Mouse (Mus musculus) MEL (cell line): Measurements from ENCODE around the gene Tbc1d2.
"Not testable (repeated sequence)": the region's sequence is repeated elsewhere in the genome, so short reads cannot be mapped to it uniquely, and the experiment has no call there.

Source experiments
- BHLHE40 ChIP-seq: IDR thresholded peaks from 2 replicates; pipeline ENCODE4 v1.6.1; 2012; ENCODE audit warnings: low read depth, mild to moderate bottlenecking, inconsistent platforms, low read length, improper control_type of control experiment, borderline replicate concordance
- CTCF ChIP-seq, 3 experiments: IDR thresholded peaks in 2 of 3; conservative IDR thresholded peaks in 1 of 3; 2 replicates each; pipeline ENCODE4 v1.5.1; 2011 to 2012; ENCODE audit warnings: low read length in 3 of 3, low read depth in 2 of 3, mild to moderate bottlenecking in 2 of 3, improper control_type of control experiment in 1 of 3, inconsistent platforms in 1 of 3, mixed read lengths in 1 of 3, moderate library complexity in 1 of 3; ENCODE audit not compliant: control insufficient read depth in 1 of 3, insufficient read depth in 1 of 3, poor library complexity in 1 of 3, severe bottlenecking in 1 of 3
- E2F4 ChIP-seq: IDR thresholded peaks from 2 replicates; pipeline ENCODE4 v1.6.1; 2011; ENCODE audit warnings: low read depth, low read length, improper control_type of control experiment, borderline replicate concordance
- EP300 ChIP-seq, 2 experiments: IDR thresholded peaks; 2 replicates each; pipeline ENCODE4 v1.6.1; 2011; ENCODE audit warnings: improper control_type of control experiment in 2 of 2, low read length in 2 of 2, low read depth in 1 of 2, mild to moderate bottlenecking in 1 of 2
- MAFK ChIP-seq: IDR thresholded peaks from 2 replicates; pipeline ENCODE4 v1.6.1; 2011; ENCODE audit warnings: low read depth, mild to moderate bottlenecking, low read length, improper control_type of control experiment, borderline replicate concordance
- MAX ChIP-seq: IDR thresholded peaks from 2 replicates; pipeline ENCODE4 v1.6.1; 2011; ENCODE audit warnings: low read length, improper control_type of control experiment
- MYB ChIP-seq: IDR thresholded peaks from 2 replicates; pipeline ENCODE4 v1.6.1; 2011; ENCODE audit warnings: mild to moderate bottlenecking, low read depth, low read length, improper control_type of control experiment
- NELFE ChIP-seq: IDR thresholded peaks from 2 replicates; pipeline ENCODE4 v1.6.1; 2011; ENCODE audit warnings: low read depth, low read length, improper control_type of control experiment
- POLR2A ChIP-seq, 2 experiments: IDR thresholded peaks; 2 replicates each; pipeline ENCODE4 v1.6.1; 2011 to 2012; ENCODE audit warnings: low read length in 2 of 2, mild to moderate bottlenecking in 2 of 2, control low read depth in 1 of 2, improper control_type of control experiment in 1 of 2, low read depth in 1 of 2, moderate library complexity in 1 of 2; ENCODE audit not compliant: control insufficient read depth in 1 of 2, insufficient read depth in 1 of 2, poor library complexity in 1 of 2
- RAD21 ChIP-seq: IDR thresholded peaks from 2 replicates; pipeline ENCODE4 v1.6.1; 2011; ENCODE audit warnings: mild to moderate bottlenecking, low read depth, low read length, improper control_type of control experiment
- SMC3 ChIP-seq: IDR thresholded peaks from 2 replicates; pipeline ENCODE4 v1.6.1; 2011; ENCODE audit warnings: low read depth, low read length, improper control_type of control experiment
- TCF12 ChIP-seq: IDR thresholded peaks from 2 replicates; pipeline ENCODE4 v1.6.1; 2014; ENCODE audit warnings: low read depth, mild to moderate bottlenecking, inconsistent platforms, low read length, improper control_type of control experiment, moderate library complexity
- USF1 ChIP-seq: IDR thresholded peaks from 2 replicates; pipeline ENCODE4 v1.6.1; 2014; ENCODE audit warnings: low read depth, mild to moderate bottlenecking, inconsistent platforms, low read length, improper control_type of control experiment, moderate library complexity
- ZKSCAN1 ChIP-seq: IDR thresholded peaks from 2 replicates; pipeline ENCODE4 v1.6.1; 2012; ENCODE audit warnings: low read depth, mild to moderate bottlenecking, inconsistent platforms, low read length, improper control_type of control experiment, moderate library complexity

DNA sequence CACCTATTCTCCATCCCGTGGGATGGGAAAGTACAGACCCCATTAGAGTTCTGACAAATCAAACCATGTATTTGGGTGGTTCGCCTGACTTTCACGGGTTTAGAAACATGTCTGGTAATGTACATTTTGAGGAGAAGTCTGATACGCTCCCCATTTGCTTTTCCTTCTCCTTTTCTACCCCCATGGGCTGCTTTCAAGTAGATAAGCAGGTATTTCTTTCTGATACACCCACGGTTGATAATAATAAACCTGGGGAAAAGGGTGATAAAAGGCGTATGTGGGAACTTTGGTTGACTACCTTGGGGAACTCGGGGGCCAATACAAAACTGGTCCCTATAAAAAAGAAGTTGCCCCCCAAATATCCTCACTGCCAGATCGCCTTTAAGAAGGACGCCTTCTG lies 68.0 kb downstream of the Tbc1d2 start:
- TF ChIP-seq NELFE; POLR2A (IDR thresholded peaks at IDR 0.05; ENCODE audit: control insufficient read depth in 1 of 2, insufficient read depth in 1 of 2, low read depth in 1 of 2, low read length in 2 of 2, poor library complexity in 1 of 2); CTCF (IDR thresholded peaks at IDR 0.05 in 2 of 3, conservative IDR thresholded peaks at IDR 0.05 in 1 of 3; ENCODE audit: control insufficient read depth in 1 of 3, insufficient read depth in 1 of 3, low read depth in 2 of 3, low read length in 3 of 3, poor library complexity in 1 of 3, severe bottlenecking in 1 of 3); RAD21; E2F4; SMC3; MAFK; ZKSCAN1; USF1; MYB; MAX: not testable (repeated sequence)
- TF ChIP-seq EP300 (IDR thresholded peaks at IDR 0.05; ENCODE audit: low read depth in 1 of 2, low read length in 2 of 2) = peak; percentile 56 to 82; a peak in 3 of 4 replicates
- TF ChIP-seq TCF12 = peak; percentile 84
- TF ChIP-seq BHLHE40 = peak; percentile 47; the same call in 1 of the 2 replicates
